Mouse (Mus musculus) kidney, adult 18-20 months (tissue): ENCODE data around the gene Riiad1.

Source experiments
- DNase-seq: peaks from one replicate; pipeline ENCODE4 v3.0.0; 2021

Riiad1 gene

GRCm38 (mm10) chr3:94459834-94460233 lies 20.3 kb downstream of the Riiad1 start:
- DNase-seq = no peak

GRCm38 (mm10) chr3:94457055-94457454 lies 23.1 kb downstream of the Riiad1 start:
- DNase-seq = no peak

GRCm38 (mm10) chr3:94456529-94457000 lies 23.6 kb downstream of the Riiad1 start:
- DNase-seq = peak; percentile 75

GRCm38 (mm10) chr3:94449377-94449776 lies 30.8 kb downstream of the Riiad1 start:
- DNase-seq = no peak

GRCm38 (mm10) chr3:94443597-94443964 lies 36.6 kb downstream of the Riiad1 start, which contains the start of gene Oaz3:
Gene Oaz3 (minus strand): TSS chr3:94443915.
- no peak for DNase-seq

GRCm38 (mm10) chr3:94442951-94443596 lies 37.1 kb downstream of the Riiad1 start, which contains the start of gene Mrpl9:
Gene Mrpl9 (plus strand): TSS chr3:94443318.
- peak; percentile 94 for DNase-seq

GRCm38 (mm10) chr3:94441182-94441581 lies 39.0 kb downstream of the Riiad1 start:
- DNase-seq = no peak

- DNase-seq = no peak
Observed at GRCm38 (mm10) chr3:94436420-94436819, 43.7 kb downstream of the Riiad1 start.

GRCm38 (mm10) chr3:94434305-94434704 lies 45.8 kb downstream of the Riiad1 start:
- DNase-seq = no peak

- DNase-seq = no peak
Observed at GRCm38 (mm10) chr3:94430980-94431379, 49.2 kb downstream of the Riiad1 start.
